Mouse (Mus musculus): ENCODE data around the gene Mst1r.
A peak's percentile ranks its signal among the peaks of the same experiment; 100 is the strongest.

Gene Mst1r

GRCm38 (mm10) chr9:107914764-107915420, 8.2 kb downstream of the Mst1r start:
- DNase-seq: no peak

GRCm38 (mm10) chr9:107917895-107918608, 11.4 kb downstream of the Mst1r start:
- DNase-seq: no peak

GRCm38 (mm10) chr9:107918884-107919283, 12.2 kb downstream of the Mst1r start:
- no peak for DNase-seq

GRCm38 (mm10) chr9:107919441-107919840, 12.8 kb downstream of the Mst1r start:
- DNase-seq: no peak

- DNase-seq: peak; percentile 66
Observed at GRCm38 (mm10) chr9:107923021-107923420, 16.3 kb downstream of the Mst1r start.

- DNase-seq: peak; percentile 30
Observed at GRCm38 (mm10) chr9:107923956-107924355, 17.3 kb downstream of the Mst1r start.

- DNase-seq: no peak
Observed at GRCm38 (mm10) chr9:107925251-107925650, 18.6 kb downstream of the Mst1r start.

GRCm38 (mm10) chr9:107926920-107927420, 20.3 kb downstream of the Mst1r start:
- no peak for DNase-seq

- DNase-seq: no peak
Observed at GRCm38 (mm10) chr9:107927749-107928148, 21.1 kb downstream of the Mst1r start.

- no peak for DNase-seq
Observed at GRCm38 (mm10) chr9:107928169-107928568, 21.5 kb downstream of the Mst1r start, which contains the start of gene Actl11. TSS of gene Actl11 (plus strand) at chr9:107928469.

GRCm38 (mm10) chr9:107932221-107932620, 25.5 kb downstream of the Mst1r start:
- DNase-seq: no peak

- DNase-seq: no peak
Observed at GRCm38 (mm10) chr9:107934146-107934545, 27.5 kb downstream of the Mst1r start.

GRCm38 (mm10) chr9:107935374-107935773, 28.7 kb downstream of the Mst1r start, which contains the start of gene Camkv:
TSS of gene Camkv (plus strand) at chr9:107935674.
- no peak for DNase-seq

- no peak for DNase-seq
Observed at GRCm38 (mm10) chr9:107935790-107936214, 29.1 kb downstream of the Mst1r start.

- no peak for DNase-seq
Observed at GRCm38 (mm10) chr9:107936215-107936822, 29.6 kb downstream of the Mst1r start.

GRCm38 (mm10) chr9:107936831-107937230, 30.2 kb downstream of the Mst1r start:
- no peak for DNase-seq

- DNase-seq: no peak
Observed at GRCm38 (mm10) chr9:107947241-107948194, 40.8 kb downstream of the Mst1r start.

GRCm38 (mm10) chr9:107949184-107949921, 42.7 kb downstream of the Mst1r start:
- no peak for DNase-seq

- DNase-seq: no peak
Observed at GRCm38 (mm10) chr9:107949922-107950235, 43.2 kb downstream of the Mst1r start, which contains the start of gene Traip. TSS of gene Traip (plus strand) at chr9:107950136.

GRCm38 (mm10) chr9:107950460-107951355, 44.0 kb downstream of the Mst1r start:
- peak; percentile 97 for DNase-seq
